Mouse (Mus musculus): ENCODE measurements around the gene Fut2.

Gene Fut2

GRCm38 (mm10) chr7:45702809-45703520, 36.8 kb upstream of the Fut2 start:
- no peak for DNase-seq (ENCODE audit: low spot score in 2 of 2)

DNA sequence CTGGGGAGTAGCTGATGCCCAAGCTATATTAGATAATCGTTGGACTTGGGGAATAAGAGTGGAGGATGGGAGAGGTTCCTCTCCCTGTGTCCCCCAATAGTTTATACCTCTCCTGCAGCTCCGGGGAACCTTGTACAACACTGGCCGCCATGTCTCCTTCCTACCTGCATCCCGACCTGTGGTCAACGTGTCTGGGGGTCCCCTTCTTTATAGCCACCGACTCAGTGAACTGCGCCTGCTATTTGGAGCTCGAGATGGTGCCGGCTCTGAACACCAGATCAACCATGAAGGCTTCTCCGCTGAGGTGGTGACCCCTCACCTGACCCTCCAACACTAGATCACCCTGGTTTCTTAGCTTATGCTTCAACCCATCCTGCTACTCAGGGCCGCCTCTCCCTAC, 36.1 kb upstream of the Fut2 start:
- DNase-seq (ENCODE audit: low spot score in 2 of 2), result no peak

DNA sequence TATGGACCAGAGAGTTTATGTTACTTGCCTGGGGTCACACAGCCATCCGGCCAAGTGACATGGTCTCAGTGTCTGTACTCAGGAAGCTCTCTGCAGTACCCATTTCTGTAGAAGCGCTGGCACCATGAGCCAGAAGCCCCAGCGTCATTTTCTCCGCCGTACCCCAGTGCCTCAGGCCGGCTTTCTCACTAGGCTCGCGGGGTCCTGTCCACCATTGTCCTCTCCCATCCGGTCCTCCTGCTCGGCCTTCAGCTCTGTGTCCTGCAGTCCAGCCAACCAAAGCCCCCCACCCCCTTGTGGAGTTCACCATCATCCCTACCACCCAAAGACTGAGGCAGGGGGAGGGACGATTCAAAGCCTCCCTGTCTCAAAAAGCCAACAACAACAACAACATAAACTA, 35.4 kb upstream of the Fut2 start:
- DNase-seq (ENCODE audit: low spot score in 2 of 2), result no peak

GRCm38 (mm10) chr7:45701072-45701471, 34.9 kb upstream of the Fut2 start:
- no peak for DNase-seq (ENCODE audit: low spot score in 2 of 2)

DNA sequence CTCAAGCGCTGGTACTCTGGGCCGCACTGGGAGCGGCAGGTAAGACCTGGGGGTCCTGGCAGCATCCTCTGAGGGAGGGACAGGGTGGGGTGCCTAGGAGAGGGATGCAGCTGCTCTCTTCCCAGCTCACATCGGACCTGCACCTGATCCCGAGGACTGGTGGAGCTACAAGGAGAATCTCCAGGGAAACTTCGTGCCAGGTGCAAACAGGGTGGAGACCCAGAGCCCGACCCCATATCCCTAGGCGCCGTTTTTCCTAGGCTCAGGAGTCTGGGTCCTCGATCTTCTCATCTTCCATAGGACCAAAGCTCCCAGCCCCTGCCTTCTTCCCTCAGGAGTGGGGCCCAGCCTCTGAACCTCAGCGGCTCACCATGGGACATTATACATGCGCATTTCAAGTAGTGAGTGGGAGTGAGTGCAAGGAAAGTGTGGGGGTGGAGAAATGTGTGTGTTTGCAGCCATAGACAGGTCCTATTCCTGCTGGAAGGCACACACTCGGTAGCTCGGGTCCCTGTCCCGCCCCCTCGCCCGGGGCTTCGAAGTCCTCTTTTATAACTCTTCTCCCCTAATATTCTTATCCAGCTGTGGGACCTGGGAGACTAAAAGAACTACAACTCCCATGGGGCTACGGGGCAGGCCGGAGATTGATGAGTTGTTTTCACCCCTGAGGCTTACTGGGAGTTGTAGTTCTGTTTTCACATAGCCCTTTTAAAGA, 34.3 kb upstream of the Fut2 start:
- peak; percentile 70 to 77 for DNase-seq (ENCODE audit: low spot score in 2 of 2)

GRCm38 (mm10) chr7:45699523-45700141, 33.4 kb upstream of the Fut2 start, which contains the start of gene Car11:
Gene Car11, plus strand, starts transcription at chr7:45699843.
- DNase-seq (ENCODE audit: low spot score in 2 of 2), result no peak

DNA sequence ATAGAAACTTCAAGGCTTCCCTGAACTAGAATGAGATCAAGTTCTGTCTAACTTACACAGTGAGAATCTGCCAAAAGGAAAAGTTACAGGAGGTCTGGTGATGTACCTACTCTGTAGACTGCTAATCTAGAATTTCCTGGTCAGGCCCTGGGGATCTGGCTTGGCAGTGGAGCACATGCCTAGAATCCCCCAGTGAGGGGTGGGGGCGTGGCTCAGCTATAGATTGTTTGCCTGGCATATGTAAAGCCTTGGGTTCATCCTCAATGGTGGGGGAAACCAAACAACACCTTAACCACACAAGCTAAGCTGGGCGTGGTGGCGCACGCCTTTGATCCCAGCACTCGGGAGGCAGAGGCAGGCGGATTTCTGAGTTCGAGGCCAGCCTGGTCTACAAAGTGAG, 31.7 kb upstream of the Fut2 start:
- DNase-seq (ENCODE audit: low spot score in 2 of 2), result no peak

DNA sequence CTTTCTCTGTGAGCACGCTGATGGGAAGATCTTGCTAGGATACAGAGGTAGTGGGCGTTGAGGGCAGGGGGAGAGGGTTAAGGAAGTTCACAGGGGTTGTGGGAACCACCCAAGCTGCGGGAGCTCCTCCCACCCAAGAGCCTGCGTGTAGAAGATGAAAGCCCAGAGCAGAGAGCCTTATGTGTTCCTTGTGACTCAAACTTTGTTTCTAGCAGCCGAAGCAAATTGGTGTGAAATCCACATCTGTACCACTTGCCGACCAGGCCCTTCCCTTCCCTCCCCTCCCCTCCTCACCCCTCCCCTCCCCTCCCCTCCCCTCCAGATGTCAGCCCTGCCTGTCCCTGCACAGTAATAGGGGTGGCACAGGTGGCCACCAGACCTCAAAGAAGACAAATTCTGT, 28.9 kb upstream of the Fut2 start:
- DNase-seq (ENCODE audit: low spot score in 2 of 2), result peak in 1 of 2 experiments; percentile 8

- DNase-seq (ENCODE audit: low spot score in 2 of 2), result no peak
Measured at GRCm38 (mm10) chr7:45693921-45694591, 27.9 kb upstream of the Fut2 start, which contains the start of gene Sec1. Gene Sec1, minus strand, starts transcription at chr7:45694402.

GRCm38 (mm10) chr7:45692364-45692763, 26.2 kb upstream of the Fut2 start:
- DNase-seq (ENCODE audit: low spot score in 2 of 2), result no peak

- no peak for DNase-seq (ENCODE audit: low spot score in 2 of 2)
Measured at GRCm38 (mm10) chr7:45689800-45690199, 23.6 kb upstream of the Fut2 start.

- DNase-seq (ENCODE audit: low spot score in 2 of 2), result no peak
Measured at GRCm38 (mm10) chr7:45689099-45689498, 22.9 kb upstream of the Fut2 start.

DNA sequence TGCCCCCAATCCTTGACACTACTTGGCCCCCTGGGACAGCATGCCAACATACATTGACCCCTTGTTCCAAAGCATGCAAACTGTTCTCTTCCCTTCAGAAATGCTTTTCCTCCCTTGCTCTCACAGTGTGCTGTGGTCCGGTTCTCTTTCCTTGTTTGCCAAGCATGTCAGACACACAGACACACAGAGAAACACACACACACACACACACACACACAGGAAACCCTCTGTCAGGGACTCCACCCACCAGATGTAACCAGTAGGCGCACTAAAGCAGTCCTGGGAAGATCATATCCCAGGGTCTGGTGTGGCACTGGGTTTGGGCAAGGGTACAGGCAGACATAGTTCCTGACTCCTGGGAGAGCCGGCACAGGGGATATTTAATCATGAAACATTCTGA, 20.6 kb upstream of the Fut2 start:
- DNase-seq (ENCODE audit: low spot score in 2 of 2), result no peak

- no peak for DNase-seq (ENCODE audit: low spot score in 2 of 2)
Measured at GRCm38 (mm10) chr7:45685811-45686210, 19.6 kb upstream of the Fut2 start.

DNA sequence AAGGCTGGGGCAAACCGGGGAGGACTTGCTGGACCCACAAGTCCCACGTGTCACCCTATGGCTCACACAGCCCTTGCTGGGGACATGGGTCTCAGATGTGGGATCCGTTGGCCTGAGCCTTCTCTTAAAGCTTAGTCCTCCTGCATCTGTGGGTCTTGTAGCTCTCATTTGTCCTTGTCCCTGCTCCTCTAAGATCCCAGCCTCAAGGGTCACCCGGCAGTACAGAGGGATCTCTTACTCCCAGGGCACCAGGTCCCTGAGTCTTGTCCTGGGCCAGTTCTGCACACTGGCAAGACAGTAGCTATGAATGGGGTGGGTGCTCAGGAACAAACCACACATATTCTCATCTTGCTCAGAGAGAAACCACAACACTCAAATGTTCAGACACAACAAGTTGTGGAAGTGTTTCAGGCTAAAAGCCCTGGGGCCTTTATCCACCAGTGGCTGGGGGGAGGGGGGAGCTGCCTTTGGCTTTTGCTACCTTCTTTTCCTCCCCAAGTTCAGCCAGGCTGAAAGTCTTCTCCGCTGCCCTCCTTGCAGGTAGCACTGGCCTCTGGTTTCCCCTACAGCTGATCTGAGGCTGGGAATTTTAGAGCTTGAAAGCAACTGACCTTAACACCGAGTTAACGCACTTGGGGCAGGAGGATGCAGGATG, 17.3 kb upstream of the Fut2 start, which contains the start of gene Ntn5:
Gene Ntn5, plus strand, starts transcription at position 627 of the 655 bp plus-strand sequence.
- DNase-seq (ENCODE audit: low spot score in 2 of 2), result no peak

- DNase-seq (ENCODE audit: low spot score in 2 of 2), result peak; percentile 75 to 82
Measured at GRCm38 (mm10) chr7:45682144-45683126, 16.2 kb upstream of the Fut2 start.

DNA sequence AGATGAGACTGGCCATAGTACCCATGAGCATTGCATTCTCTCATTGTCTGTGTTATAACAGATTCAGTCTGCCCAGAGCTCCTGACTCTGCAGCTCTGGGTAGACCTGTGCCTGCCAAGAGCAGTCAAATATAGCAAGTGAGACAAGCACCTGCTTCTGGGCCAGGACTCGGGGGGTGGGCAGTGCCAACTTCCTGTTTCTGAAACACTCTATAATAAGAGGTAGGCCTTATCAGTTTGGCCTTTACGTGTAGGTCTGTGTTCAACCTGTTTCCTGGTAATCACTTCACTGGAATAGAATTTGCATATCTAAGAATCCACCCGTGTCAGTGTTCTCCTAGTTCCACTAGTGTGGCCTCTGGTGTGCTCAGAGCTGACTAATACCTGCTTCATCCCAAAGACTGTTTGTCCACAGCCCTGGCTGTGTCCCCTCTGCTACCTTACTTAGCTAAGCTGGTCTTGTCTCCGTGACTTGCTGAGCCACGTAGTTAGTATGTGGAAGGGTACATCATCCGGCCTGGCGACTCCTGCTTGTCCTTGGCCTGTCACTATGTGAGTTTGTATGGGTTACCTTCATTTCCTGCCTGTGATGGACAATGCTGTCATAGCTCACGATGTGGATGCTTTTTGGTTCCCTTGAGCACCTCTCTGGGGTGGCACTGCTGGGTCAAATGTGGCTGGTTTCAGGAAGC, 15.0 kb upstream of the Fut2 start:
- peak; percentile 76 to 79 for DNase-seq (ENCODE audit: low spot score in 2 of 2)

GRCm38 (mm10) chr7:45679966-45680621, 13.9 kb upstream of the Fut2 start:
- DNase-seq (ENCODE audit: low spot score in 2 of 2), result no peak

- no peak for DNase-seq (ENCODE audit: low spot score in 2 of 2)
Measured at GRCm38 (mm10) chr7:45678513-45678912, 12.3 kb upstream of the Fut2 start.

All from spleen, postnatal 36 days (tissue).